Mouse (Mus musculus): Measurements from ENCODE around the gene Olfr1013. TPM values are rescaled to one million over a fixed set of nuclear protein-coding genes. Genes with fewer than 3 reads are reported as not detected.

Olfr1013 gene
- not detected in 2 replicates for polyA plus RNA-seq (2012)

DNA sequence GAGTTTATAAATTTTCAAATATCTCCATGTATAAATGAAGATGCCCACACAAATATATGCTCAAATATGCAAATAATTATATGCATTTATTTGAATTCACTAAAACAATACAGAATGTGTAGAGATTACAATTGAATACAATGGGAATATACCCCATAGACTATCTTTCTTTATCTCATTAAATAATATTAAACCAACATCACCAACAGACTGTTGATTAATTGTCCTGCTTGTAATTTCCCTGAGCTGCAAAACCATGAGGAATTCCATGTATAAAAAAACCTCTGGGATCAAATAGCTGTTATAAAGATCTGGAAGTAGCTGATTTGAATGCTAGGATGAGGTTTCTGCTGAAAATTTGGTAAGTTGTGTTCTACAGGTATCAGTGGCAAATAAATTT is at the start of gene Olfr1013:
Gene Olfr1013, plus strand, starts transcription at position 301 of the 400 bp plus-strand sequence.

DNA sequence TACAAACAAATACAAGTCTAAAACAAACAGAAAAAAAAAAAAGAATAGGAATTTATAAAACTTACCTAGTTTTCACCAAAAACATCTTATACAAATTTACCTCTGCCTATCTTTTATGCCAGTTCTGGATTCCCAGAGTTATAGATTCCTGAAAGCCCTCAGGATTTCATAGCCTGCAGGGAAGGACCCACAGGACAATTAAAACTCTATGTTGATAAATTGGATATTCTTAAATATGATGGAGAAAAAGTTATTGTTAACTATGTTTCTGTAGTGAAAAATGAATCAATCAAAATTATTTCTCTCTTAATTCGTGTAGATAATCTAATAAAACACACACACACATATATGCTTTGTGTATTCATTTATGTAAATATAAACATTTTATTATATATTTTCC is 4.2 kb upstream of the Olfr1013 start, which contains the start of gene Olfr1012:
Gene Olfr1012, minus strand, starts transcription at position 101 of the 400 bp plus-strand sequence.

DNA sequence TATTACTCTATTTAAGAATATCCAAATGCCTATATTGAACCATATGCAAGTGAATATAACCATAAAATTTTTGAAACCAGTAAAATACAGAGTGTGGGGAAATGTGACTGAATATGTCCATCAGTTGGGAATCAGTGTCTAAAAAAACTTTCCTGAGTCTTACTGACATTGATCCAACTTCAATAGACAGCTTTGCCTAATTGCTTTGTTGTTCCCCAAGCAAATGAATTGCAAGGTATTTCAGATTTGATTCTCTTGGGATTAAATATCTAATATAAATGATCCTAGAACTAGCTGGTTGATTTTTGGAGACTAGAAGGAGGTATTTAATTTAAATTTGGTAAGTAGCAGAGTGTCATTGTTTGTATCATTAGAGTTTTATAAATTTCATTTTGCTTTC is 5.5 kb downstream of the Olfr1013 start, which contains the start of gene Olfr1014:
Gene Olfr1014, plus strand, starts transcription at position 301 of the 400 bp plus-strand sequence.

DNA sequence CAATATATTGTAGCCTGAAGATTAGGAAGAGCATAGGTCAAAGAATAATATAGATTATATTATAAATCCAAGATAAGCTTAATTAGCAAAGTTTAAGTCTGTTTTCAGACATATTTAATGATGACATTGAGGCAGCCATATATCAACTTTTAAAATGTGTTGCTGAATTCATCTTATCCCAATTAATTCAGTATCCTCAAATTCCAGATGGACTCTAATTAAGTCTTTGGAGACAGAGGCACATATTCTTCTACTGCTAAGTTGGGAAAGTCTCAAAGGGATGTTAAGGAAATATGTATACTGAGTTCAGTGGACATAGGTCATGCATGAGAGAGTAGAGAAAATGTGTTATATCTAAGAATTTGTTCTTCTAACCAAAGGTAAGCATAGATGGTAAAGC is 14.8 kb downstream of the Olfr1013 start, which contains the start of gene Olfr1015:
Gene Olfr1015, plus strand, starts transcription at position 301 of the 400 bp plus-strand sequence.

DNA sequence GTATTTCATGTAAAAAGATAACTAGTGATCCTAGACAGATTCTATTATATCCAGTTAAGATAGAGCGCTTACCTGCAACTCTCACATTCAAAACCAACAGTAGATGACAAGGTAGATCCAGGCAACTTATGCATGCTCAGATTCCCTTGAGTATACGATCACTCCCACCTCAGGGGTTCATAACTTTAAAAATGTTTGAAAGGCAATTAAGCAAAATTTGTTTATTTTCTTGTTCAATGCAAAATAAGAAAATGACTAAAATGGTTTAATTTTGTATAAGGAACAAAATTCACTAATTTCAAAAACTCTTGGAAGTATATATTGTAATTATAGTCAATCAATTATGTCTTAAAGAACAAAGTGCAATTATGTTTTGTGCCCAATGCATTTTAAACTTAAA is 35.5 kb downstream of the Olfr1013 start, which contains the start of gene Olfr1016:
Gene Olfr1016, minus strand, starts transcription at position 101 of the 400 bp plus-strand sequence.

DNA sequence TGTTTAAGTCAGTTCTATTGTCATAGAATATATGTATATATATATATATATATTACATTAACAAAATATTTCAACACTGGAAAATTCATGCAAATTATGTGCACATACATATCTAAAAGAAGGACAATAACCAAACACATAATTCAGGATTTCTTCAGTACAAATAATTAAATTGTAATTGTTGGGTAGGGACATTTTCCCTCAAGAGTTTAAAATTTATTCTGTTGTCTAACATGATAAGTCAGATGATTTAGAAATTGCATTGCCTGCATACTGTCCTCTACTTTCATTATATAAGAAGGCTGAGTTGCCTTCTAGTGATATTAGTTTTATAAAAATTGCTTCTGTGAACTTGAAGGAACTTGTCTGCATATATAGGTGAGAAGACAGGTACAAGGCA is 51.3 kb downstream of the Olfr1013 start, which contains the start of gene Olfr1018:
Gene Olfr1018, plus strand, starts transcription at position 301 of the 400 bp plus-strand sequence.

Other genes starting within 250 kb of the Olfr1013 start
- gene 4833423E24Rik, start 248.1 kb upstream of the Olfr1013 start, polyA plus RNA-seq (2012), result not detected in 2 replicates
- not detected in 2 replicates for gene Olfr996, start 187.9 kb upstream of the Olfr1013 start, polyA plus RNA-seq (2012)
- 0.06 TPM in 1 of 2 replicates, not detected in the other for gene Olfr998, start 178.2 kb upstream of the Olfr1013 start, polyA plus RNA-seq (2012)
- not detected in 2 replicates for gene Olfr1000, start 155.2 kb upstream of the Olfr1013 start, polyA plus RNA-seq (2012)
- not detected in 2 replicates for gene Olfr1002, start 116.4 kb upstream of the Olfr1013 start, polyA plus RNA-seq (2012)
- gene Olfr154, start 102.6 kb upstream of the Olfr1013 start, polyA plus RNA-seq (2012), result not detected in 2 replicates
- not detected in 2 replicates for gene Olfr1006, start 88.3 kb upstream of the Olfr1013 start, polyA plus RNA-seq (2012)
- gene Olfr1008, start 77.7 kb upstream of the Olfr1013 start, polyA plus RNA-seq (2012), result not detected in 2 replicates
- not detected in 2 replicates for gene Olfr1009, start 51.7 kb upstream of the Olfr1013 start, polyA plus RNA-seq (2012)
- gene Olfr1012, start 4.3 kb upstream of the Olfr1013 start, polyA plus RNA-seq (2012), result not detected in 2 replicates
- gene Olfr1014, start 5.6 kb downstream of the Olfr1013 start, polyA plus RNA-seq (2012), result not detected in 2 replicates
- gene Olfr1015, start 14.9 kb downstream of the Olfr1013 start, polyA plus RNA-seq (2012), result not detected in 2 replicates
- gene Olfr1016, start 35.4 kb downstream of the Olfr1013 start, polyA plus RNA-seq (2012), result not detected in 2 replicates
- not detected in 2 replicates for gene Olfr1018, start 51.4 kb downstream of the Olfr1013 start, polyA plus RNA-seq (2012)
- gene Olfr1019, start 78.4 kb downstream of the Olfr1013 start, polyA plus RNA-seq (2012), result not detected in 2 replicates
- gene Olfr1020, start 79.9 kb downstream of the Olfr1013 start, polyA plus RNA-seq (2012), result not detected in 2 replicates
- gene Olfr1022, start 101.5 kb downstream of the Olfr1013 start, polyA plus RNA-seq (2012), result not detected in 2 replicates
- gene Olfr1023, start 118.5 kb downstream of the Olfr1013 start, polyA plus RNA-seq (2012), result not detected in 2 replicates
- not detected in 2 replicates for gene Olfr1024, start 138.0 kb downstream of the Olfr1013 start, polyA plus RNA-seq (2012)
- gene Olfr1025-ps1, start 148.1 kb downstream of the Olfr1013 start, polyA plus RNA-seq (2012), result not detected in 2 replicates
- gene Olfr1026, start 154.5 kb downstream of the Olfr1013 start, polyA plus RNA-seq (2012), result not detected in 2 replicates
- gene Olfr1028, start 183.3 kb downstream of the Olfr1013 start, polyA plus RNA-seq (2012), result not detected in 2 replicates
- not detected in 2 replicates for gene Olfr1029, start 206.8 kb downstream of the Olfr1013 start, polyA plus RNA-seq (2012)
- not detected in 2 replicates for gene Olfr1030, start 212.2 kb downstream of the Olfr1013 start, polyA plus RNA-seq (2012)
- gene Olfr1031, start 223.2 kb downstream of the Olfr1013 start, polyA plus RNA-seq (2012), result not detected in 2 replicates
- gene Olfr1032, start 238.4 kb downstream of the Olfr1013 start, polyA plus RNA-seq (2012), result not detected in 2 replicates